In the genomic region with DNA sequence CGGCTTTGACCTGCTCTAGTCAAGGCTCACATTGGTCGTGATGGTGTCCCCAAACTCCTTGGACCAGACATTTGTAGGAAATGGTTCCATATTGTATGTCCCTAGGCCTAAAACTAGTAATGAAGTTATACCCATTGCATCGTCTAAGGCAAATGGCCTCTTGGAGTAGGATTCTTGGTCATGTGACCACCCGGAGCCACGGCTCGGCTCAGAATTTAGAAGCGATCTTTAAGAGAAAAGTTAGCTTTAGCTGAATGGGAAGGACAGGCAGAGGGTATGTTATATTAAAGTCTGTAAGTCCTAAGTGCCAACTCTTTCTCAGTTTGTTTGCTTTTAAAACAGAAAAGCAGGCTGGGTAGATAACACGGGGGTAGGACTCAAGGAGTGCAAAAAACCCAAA, we compare ENCODE assay signal across 18 mouse cellular contexts. TPM values are rescaled to one million over a fixed set of nuclear protein-coding genes. Genes with fewer than 3 reads are reported as not detected.
"Had no signal": no experiment of that assay in that cellular context is flagged by ENCODE, and none has a peak within 500 bp of the region (broad histone marks: within the 10 kb centered on the region; RNA-seq: fewer than 3 reads in every experiment).

No protein-coding gene starts in this region.

- H3K36me3 ChIP-seq: limb, embryonic 10.5 days; liver, embryonic 15.5 days; neural tube, embryonic 12.5 days had no signal

- H3K27ac ChIP-seq: layer of hippocampus, adult 2 months; limb, embryonic 10.5 days; liver, embryonic 15.5 days; neural tube, embryonic 12.5 days; stomach, postnatal 0 days had no signal

- H3K27me3 ChIP-seq: neural tube, embryonic 12.5 days had no signal

- H3K4me3 ChIP-seq: layer of hippocampus, adult 2 months; limb, embryonic 10.5 days; liver, embryonic 15.5 days; myocyte; neural tube, embryonic 12.5 days had no signal

- H3K9ac ChIP-seq: liver, embryonic 15.5 days; neural tube, embryonic 12.5 days had no signal

- H3K9me3 ChIP-seq: limb, embryonic 10.5 days; liver, embryonic 15.5 days; neural tube, embryonic 12.5 days had no signal

- DNase-seq: kidney, adult 11 months; kidney, adult 9 months; kidney, postnatal 10 days; kidney, postnatal 4 days; lung, adult 2 months; lung, postnatal 36 days; midbrain, embryonic 14.5 days; right cerebral cortex, postnatal 4 days had no signal

- H3K4me2 ChIP-seq: liver, embryonic 11.5 days; liver, embryonic 15.5 days; neural tube, embryonic 12.5 days had no signal

- H3K4me1 ChIP-seq: neural tube, embryonic 12.5 days had no signal

RNA-seq across cellular contexts. Expression of gene Cd3d, which starts 0.5 kb away (rescaled TPM):
- total RNA-seq: layer of hippocampus, adult 2 months; layer of hippocampus, postnatal 10 days had no signal
- polyA plus RNA-seq: limb, embryonic 10.5 days; limb, embryonic 14.5 days; liver, embryonic 11.5 days; midbrain, embryonic 14.5 days; myocyte; neural tube, embryonic 12.5 days had no signal

RNA-seq across cellular contexts. Expression of gene Cd3g, which starts 1.9 kb away (rescaled TPM):
- total RNA-seq: layer of hippocampus, adult 2 months; layer of hippocampus, postnatal 10 days had no signal
- polyA plus RNA-seq: limb, embryonic 10.5 days; midbrain, embryonic 14.5 days had no signal

RNA-seq across cellular contexts. Expression of gene Cd3e, which starts 27.3 kb away (rescaled TPM):
- total RNA-seq: layer of hippocampus, adult 2 months; layer of hippocampus, postnatal 10 days; megakaryocyte progenitor cell, adult 5-6 weeks had no signal
- polyA plus RNA-seq: limb, embryonic 10.5 days; liver, embryonic 11.5 days; liver, embryonic 15.5 days; midbrain, embryonic 14.5 days; myocyte; neural tube, embryonic 12.5 days; stomach, postnatal 0 days had no signal

RNA-seq across cellular contexts. Expression of gene Mpzl2, which starts 57.5 kb away (rescaled TPM):
- total RNA-seq: megakaryocyte progenitor cell, adult 5-6 weeks had no signal
- polyA plus RNA-seq: myocyte had no signal
